Mouse (Mus musculus) c-Kit-positive CD71-positive TER-119-negative erythroid progenitor cells, embryonic 14.5 days (primary cell): Measurements from ENCODE around the gene Ap1ar.
"Not testable (repeated sequence)": the region's sequence is repeated elsewhere in the genome, so short reads cannot be mapped to it uniquely, and the experiment has no call there.

Source experiments
- DNase-seq: peaks from one replicate; pipeline ENCODE4 v3.0.0-alpha.2; 2013; ENCODE audit warnings: low read depth

The Ap1ar gene

GRCm38 (mm10) chr3:127795762-127796161 lies 41.6 kb downstream of the Ap1ar start:
- no peak for DNase-seq

GRCm38 (mm10) chr3:127793022-127793421 lies 44.3 kb downstream of the Ap1ar start:
- DNase-seq, result no peak

- DNase-seq, result peak; percentile 73
Measured at GRCm38 (mm10) chr3:127791595-127792561, 45.4 kb downstream of the Ap1ar start.

- DNase-seq, result peak; percentile 38
Measured at GRCm38 (mm10) chr3:127791056-127791483, 46.3 kb downstream of the Ap1ar start.

- peak; percentile 46 for DNase-seq
Measured at GRCm38 (mm10) chr3:127790234-127791055, 46.9 kb downstream of the Ap1ar start.

GRCm38 (mm10) chr3:127789500-127790191 lies 47.7 kb downstream of the Ap1ar start, which contains the start of gene Tifa:
Gene Tifa (plus strand): TSS chr3:127789805.
- peak; percentile 37 for DNase-seq

DNA sequence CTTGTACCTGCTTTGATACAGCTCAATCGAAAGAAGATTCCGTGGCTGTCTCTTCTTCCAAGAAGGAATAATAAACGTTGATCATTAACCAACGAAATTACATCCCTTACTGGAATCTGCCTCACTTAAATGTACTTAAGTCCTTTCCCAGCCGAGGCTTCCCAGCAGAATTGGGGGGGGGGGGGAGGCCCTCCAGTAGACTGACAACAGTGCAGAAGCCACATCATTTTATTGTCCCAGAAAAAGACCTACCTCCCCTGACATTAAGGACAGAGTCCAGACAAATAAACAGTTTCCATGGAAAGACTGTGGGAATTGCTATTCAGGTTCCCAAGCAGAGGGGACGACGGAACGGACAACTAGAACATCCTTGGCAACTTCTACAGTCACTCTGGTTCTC lies 48.4 kb downstream of the Ap1ar start:
- no peak for DNase-seq

DNA sequence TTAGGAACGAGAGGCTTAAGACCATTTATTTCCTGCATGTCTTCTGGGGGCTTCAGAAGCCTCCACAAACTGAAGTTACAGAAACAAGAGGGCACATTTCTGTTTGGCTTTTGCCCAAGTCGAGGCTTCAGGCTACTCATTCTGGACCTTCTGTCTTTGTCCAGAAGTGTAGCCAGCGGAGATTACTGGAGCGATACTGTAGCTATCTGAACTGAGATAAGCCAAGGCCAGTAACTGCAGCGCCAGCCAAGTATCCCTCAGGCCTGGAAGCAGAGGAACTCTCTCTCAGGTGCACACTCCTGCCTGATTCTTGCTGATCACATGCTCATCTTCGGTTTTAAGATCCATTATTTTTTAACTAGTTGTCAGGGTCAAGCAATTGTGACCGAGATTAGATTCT lies 49.3 kb downstream of the Ap1ar start:
- DNase-seq, result no peak

DNA sequence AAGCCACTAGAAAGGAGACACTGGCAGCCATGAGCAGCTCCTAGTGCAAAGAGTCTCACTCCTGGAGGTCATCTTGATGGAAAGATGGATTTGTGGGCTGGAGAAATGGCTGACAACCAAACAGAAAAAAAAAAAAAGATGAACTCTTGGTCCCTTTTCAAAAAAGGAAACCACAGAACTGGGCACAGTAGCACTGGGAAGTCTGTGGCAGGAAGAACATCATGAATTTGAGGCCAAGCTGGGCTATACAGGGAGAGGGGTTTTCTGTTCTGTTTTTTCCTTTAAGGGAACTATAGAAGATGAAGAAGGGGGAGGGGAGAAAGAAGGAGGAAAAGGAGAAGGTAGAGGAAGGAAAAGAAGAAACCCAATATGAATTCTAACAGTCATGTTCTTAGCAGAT lies 50.3 kb downstream of the Ap1ar start:
- DNase-seq, result no peak

DNA sequence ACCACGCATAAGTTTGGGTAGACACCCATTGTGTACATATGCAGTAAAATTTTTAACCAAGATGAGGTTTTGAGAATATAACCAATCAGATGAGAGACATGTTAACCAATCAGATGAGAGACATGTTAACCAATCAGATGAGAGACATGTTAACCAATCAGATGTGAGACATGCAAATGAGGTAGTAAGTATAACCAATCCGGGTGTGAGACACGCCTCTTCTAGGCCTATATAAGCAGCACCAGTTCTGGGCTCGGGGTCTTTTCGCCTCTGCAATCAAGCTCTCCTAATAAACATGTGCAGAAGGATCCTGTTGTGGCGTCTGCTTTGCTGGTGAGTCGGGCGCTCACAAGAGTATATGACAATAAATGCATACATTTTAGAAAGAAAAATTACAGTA lies 53.6 kb downstream of the Ap1ar start:
- not testable (repeated sequence) for DNase-seq

- DNase-seq, result no peak
Measured at GRCm38 (mm10) chr3:127782921-127783320, 54.4 kb downstream of the Ap1ar start.

DNA sequence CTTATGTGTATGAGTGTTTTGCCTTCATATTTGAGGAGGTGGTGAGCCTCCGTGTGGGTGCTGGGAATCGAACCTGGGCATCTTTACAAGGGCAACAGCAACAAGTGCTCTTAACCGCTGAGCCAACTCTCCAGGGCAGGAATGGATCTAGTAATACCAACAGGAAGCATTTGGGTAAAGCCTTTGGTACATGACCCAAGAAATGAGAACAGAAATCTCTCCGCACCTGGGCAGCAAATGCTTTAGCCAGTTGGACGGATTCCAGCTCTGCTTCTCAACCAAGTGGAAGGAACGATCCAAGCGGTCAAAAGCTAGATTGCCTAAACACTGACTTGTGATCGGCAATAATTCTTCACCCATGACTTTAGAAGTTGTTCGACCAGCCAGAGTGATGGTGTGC lies 56.4 kb downstream of the Ap1ar start:
- DNase-seq, result no peak

- peak; percentile 55 for DNase-seq
Measured at GRCm38 (mm10) chr3:127780021-127780644, 57.2 kb downstream of the Ap1ar start, which contains the start of gene Alpk1. Gene Alpk1 (minus strand): TSS chr3:127780527.

DNA sequence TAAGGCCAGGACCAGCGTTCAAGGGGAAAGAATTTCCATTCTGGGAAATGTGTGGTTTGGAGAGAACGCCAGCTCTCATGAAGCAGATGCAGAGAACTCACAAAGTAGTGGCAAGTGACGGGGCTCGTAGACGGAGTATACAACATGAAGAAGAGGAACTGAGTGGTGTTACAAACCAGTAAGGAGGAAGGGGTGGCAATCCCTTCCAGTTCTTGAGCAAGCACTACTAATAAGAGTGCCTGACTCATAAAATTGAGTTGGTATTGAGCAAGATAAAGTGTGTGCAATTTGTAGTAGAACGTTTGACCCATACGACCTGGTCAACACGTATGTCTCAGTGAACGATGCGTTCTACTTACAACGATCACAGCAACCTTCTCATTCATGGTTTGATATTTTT lies 68.2 kb downstream of the Ap1ar start:
- no peak for DNase-seq

DNA sequence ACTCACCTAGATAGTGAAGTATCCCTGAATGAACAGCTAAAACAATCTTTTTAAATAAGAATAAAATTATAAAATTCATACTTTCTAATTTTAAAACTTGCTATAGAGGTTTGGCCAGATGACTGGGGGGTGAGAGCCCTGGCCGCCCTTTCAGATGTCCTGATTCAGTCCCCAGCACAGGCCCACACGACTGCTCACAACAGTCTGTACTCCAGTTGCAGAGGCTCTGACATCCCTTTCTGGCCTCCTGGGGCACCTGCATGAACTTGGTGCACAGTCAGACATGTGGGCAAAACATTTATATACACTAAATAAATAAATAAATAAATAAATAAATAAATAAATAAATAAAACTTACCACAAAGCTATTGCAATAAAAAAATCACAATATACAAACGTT lies 71.4 kb downstream of the Ap1ar start:
- no peak for DNase-seq

- DNase-seq, result no peak
Measured at GRCm38 (mm10) chr3:127764541-127764940, 72.8 kb downstream of the Ap1ar start.

GRCm38 (mm10) chr3:127763076-127763612 lies 74.2 kb downstream of the Ap1ar start:
- DNase-seq, result peak; percentile 73

DNA sequence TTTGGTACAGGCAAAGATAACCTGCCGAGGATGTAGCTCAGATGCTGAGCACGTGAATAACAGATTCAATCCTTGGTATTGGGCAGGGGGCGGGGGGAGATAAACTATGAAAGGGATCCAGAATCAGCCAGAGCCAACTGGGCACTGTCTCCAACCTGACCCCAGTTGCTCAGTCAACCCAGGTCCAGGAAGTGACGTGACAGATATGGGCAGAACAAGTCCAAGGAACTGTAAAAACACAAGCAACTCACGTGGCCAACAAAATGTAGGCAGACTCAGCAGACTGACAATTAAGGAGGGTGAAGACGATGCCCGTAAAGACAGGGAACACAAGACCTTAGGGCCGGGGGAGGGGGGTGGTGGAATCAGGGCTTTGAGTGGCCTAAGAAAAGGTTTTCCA lies 74.9 kb downstream of the Ap1ar start:
- DNase-seq, result no peak

DNA sequence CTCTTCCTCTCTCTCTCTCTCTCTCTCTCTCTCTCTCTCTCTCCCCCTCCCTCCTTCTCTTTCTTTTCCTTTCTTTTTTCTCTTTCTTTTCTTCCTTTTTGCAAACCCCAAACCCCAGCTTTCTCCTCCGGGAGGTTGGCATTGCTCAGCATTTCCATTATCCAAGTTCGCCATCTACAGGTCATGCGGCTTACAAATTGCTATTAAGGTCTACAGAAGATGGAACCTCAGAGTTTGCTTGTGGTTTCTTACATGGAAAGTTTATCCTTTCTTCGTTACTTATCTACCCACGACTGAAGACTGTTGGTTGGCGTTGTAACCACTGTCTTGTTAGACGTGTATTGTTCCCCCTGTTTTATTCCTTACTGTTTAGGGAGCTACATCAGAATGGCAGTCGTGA lies 78.1 kb downstream of the Ap1ar start:
- peak; percentile 30 for DNase-seq

- DNase-seq, result no peak
Measured at GRCm38 (mm10) chr3:127758806-127759205, 78.5 kb downstream of the Ap1ar start.

DNA sequence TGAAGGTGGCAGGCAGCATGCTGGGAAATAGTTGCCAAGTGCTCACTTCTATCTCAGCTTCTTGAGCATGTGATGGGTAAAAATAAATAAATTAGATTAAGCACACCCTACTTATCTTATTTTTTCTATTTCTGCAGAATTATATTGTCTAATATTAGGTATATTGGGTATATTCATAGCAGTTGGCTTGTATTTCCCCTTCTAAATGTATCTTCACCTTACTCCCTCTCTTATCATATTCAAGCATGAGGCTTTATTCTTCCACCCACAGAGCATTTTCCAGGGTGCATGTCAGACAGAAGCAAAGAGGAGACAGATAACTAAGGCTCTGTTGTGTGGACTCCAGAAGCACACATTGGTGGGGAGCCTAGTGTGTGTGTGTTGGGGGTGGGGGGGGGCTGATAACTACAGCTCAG lies 79.4 kb downstream of the Ap1ar start:
- peak; percentile 24 for DNase-seq
